Mouse (Mus musculus) G1E-ER4 (cell line): Measurements from ENCODE around the gene Bcl2l13. TPM values are rescaled to one million over a fixed set of nuclear protein-coding genes. Genes with fewer than 3 reads are reported as not detected.

Experiments used
- GATA1 ChIP-seq: IDR thresholded peaks from one replicate; pipeline ENCODE4 v1.8.0; 2012; ENCODE audit warnings: low read length, inconsistent platforms
- polyA plus RNA-seq: library from polyadenylated mRNA; stranded (reverse); fragments of >175 nt; gene quantifications from 2 replicates; pipeline ENCODE4 v1.2.3, GENCODE M21; 2012

The Bcl2l13 gene
- polyA plus RNA-seq, 1 experiment: 679 TPM

DNA sequence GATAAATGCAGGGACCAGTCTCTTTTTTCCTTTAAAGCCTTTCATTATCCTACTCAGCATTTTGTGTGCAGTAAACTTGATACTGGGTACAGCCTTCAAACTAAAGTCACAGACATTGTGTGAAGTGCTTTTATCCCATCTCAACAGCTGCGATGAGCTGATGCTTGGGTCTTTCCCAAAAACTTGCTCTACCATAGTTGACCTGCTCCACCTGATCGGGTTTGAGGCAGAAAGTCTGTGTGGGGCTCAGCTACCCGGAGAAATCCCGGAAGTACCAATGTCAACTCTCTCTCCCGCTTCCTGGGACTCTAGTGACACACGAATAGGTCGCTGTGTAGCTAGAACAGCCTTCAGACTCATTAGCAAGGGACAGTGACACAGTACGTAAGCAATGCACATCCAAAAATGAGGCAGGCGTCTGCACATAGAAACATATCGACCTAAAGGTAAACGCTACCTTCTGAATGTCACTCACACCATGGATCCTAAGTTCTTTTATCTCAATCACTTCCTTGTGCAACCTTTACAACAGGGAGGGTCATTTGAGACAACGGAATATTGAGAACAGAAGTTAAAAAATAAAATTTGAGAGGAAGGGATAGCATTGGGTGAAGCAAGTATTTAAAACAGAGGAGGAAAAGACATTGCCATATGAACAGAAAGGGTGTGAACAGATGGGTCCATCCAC is 102.9 kb downstream of the Bcl2l13 start:
- no peak for TF ChIP-seq GATA1

DNA sequence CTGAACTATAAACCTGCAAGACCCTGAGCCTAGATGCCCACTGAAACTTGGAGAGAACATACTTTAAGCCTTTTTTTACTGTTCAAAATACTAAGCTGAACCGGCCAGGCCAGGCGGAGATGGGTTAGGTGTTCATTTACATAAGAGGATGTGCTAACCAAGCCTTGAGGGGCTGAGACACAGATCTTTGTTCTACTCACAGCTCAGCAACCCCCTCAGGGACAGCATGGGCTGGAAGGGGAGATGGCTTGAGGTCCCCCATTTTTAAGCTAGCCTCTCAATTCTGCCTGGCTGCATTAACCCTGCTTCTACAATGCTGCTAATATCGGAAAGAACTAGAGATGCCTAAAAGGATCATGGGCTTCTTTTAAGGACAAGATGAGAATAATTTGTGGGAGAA is 103.8 kb downstream of the Bcl2l13 start:
- TF ChIP-seq GATA1: no peak

- TF ChIP-seq GATA1: no peak
These were observed 104.6 kb downstream of the Bcl2l13 start for GRCm38 (mm10) chr6:120940446-120941083.

GRCm38 (mm10) chr6:120941084-120941481 is 105.1 kb downstream of the Bcl2l13 start:
- no peak for TF ChIP-seq GATA1

GRCm38 (mm10) chr6:120941575-120941974 is 105.6 kb downstream of the Bcl2l13 start:
- no peak for TF ChIP-seq GATA1

Other genes starting within 250 kb of the Bcl2l13 start
- gene Cecr2, start 169.8 kb upstream of the Bcl2l13 start, polyA plus RNA-seq: 28.8 and 34.2 TPM in 2 replicates
- 0.25 and 0.36 TPM in 2 replicates for gene Slc25a18, start 62.6 kb upstream of the Bcl2l13 start, polyA plus RNA-seq
- gene Atp6v1e1, start 13.4 kb upstream of the Bcl2l13 start, polyA plus RNA-seq: 55.8 and 65.1 TPM in 2 replicates
- gene Bid, start 80.6 kb downstream of the Bcl2l13 start, polyA plus RNA-seq: 13.1 and 19.4 TPM in 2 replicates